Mouse (Mus musculus) C2C12 (cell line): ENCODE measurements around the gene Tbck.

Source experiments
- CTCF ChIP-seq: IDR thresholded peaks from one replicate; pipeline ENCODE4 v1.5.1; 2011; ENCODE audit not compliant: control insufficient read depth, insufficient read depth, insufficient read length
- MAX ChIP-seq: IDR thresholded peaks from one replicate; pipeline ENCODE4 v1.6.1; 2011; ENCODE audit warnings: mild to moderate bottlenecking, control low read depth
- MYOG ChIP-seq: IDR thresholded peaks from one replicate; pipeline ENCODE4 v1.6.1; 2011; ENCODE audit not compliant: control insufficient read depth, insufficient read length; ENCODE audit errors: extremely low read depth
- USF1 ChIP-seq: IDR thresholded peaks from one replicate; pipeline ENCODE4 v1.6.1; 2011; ENCODE audit warnings: low read depth, mild to moderate bottlenecking, control low read depth, moderate library complexity

DNA sequence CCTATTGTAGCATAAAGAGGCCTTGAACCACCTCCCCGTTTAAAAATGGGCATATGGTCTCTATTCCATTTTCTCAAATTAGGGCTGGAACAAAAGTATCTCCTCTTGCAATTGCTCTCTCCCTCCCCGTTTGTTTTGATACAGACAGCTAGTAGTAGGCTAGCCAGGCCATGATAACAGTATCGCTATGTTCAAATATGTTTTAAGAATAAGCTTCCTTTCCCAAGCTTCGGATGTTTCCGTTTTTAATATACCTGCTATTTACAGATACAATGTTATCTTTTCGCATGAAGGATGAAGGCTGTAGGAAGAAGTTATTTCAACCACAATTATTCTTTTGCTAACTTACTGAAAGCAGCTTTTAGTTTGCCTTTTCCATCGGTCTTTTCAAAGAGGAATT is 34.6 kb upstream of the Tbck start:
- TF ChIP-seq CTCF (no peak), USF1 (no peak), MYOG (no peak), MAX (no peak)
